ENCODE assay signal across 9 mouse cellular contexts in the genomic region with DNA sequence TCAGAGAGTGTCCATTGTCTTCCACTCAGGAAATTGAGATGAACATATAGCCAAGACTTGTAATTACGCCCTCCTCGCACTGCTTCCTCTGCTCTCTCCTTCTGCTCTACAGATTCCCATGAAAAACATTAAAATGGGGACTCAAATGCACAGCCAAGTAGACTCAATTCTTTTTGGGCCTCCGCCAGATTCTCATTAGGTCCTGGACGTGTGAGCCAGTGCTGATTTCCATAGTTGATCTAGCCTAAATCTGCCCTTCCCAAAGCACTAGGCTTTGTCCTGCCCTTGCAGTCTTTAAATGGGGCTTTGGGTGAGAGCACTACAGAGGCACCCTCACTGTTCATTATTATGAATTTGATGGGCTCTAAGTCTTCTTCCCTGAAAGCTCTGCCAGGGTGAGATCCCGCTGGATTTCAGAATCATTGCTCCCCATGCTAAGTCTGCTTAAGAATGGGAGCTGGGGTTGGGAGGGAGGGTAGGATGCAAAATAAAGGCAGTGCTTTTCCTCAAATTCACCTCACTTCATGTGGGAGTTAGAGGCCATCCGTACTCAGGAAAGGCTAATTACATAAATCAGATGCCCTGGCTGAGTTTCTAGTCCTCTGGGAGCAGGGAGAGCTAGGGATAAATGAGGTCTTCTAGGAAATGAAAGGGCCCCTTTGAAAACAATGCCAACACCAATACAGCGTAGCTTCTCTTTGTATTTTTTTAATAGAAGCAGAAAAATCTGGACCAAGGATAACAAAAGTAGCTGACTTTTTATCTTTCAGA. TPM values are rescaled to one million over a fixed set of nuclear protein-coding genes. Genes with fewer than 3 reads are reported as not detected.
A peak's percentile ranks its signal among the peaks of the same experiment; 100 is the strongest.
DNase-seq lines count a peak whose midpoint lies in the region; ATAC-seq lines count a peak whose summit lies in the region.
"Had no signal": no experiment of that assay in that cellular context is flagged by ENCODE, and none has a peak within 500 bp of the region (broad histone marks: within the 10 kb centered on the region; RNA-seq: fewer than 3 reads in every experiment).

No protein-coding gene starts in this region.

- H3K27ac ChIP-seq in limb, embryonic 13.5 days = no peak overlapping the region
- H3K27ac ChIP-seq in limb, embryonic 10.5 days = no peak overlapping the region
- H3K27ac ChIP-seq in hindbrain, embryonic 12.5 days = peak overlapping the region; percentile 67
- peak overlapping the region; percentile 65 for H3K27ac ChIP-seq in midbrain, embryonic 16.5 days (ENCODE audit: low read length)

- H3K4me3 ChIP-seq in limb, embryonic 13.5 days = no peak overlapping the region
- no peak overlapping the region for H3K4me3 ChIP-seq in limb, embryonic 10.5 days
- no peak overlapping the region for H3K4me3 ChIP-seq in hindbrain, embryonic 12.5 days
- no peak overlapping the region for H3K4me3 ChIP-seq in midbrain, embryonic 16.5 days (ENCODE audit: low read depth, low read length)

- 0 out of 2 replicates have a peak, but pooled peaks have one; percentile 28 for ATAC-seq in limb, embryonic 13.5 days (ENCODE audit: low FRiP score, low read depth)
- ATAC-seq in hindbrain, embryonic 12.5 days (ENCODE audit: low FRiP score) = no peak; the same call in 1 of the 2 replicates
- ATAC-seq in midbrain, embryonic 16.5 days = no peak

- H3K9me3 ChIP-seq in limb, embryonic 13.5 days = no peaks in the 10 kb centered on the region
- no peaks in the 10 kb centered on the region for H3K9me3 ChIP-seq in limb, embryonic 10.5 days (replicated peaks)
- no peaks in the 10 kb centered on the region for H3K9me3 ChIP-seq in hindbrain, embryonic 12.5 days (replicated peaks)
- H3K9me3 ChIP-seq in midbrain, embryonic 16.5 days (replicated peaks; ENCODE audit: control insufficient read depth, low read length, poor library complexity, severe bottlenecking) = no peaks in the 10 kb centered on the region

- H3K27me3 ChIP-seq in limb, embryonic 13.5 days = no peaks in the 10 kb centered on the region
- H3K27me3 ChIP-seq in limb, embryonic 10.5 days (ENCODE audit: low read depth, poor library complexity, severe bottlenecking) = no peaks in the 10 kb centered on the region
- peaks cover 13% of the 10 kb centered on the region; the same call in 1 of the 2 replicates for H3K27me3 ChIP-seq in hindbrain, embryonic 12.5 days
- no peaks in the 10 kb centered on the region for H3K27me3 ChIP-seq in midbrain, embryonic 16.5 days (ENCODE audit: control insufficient read depth, insufficient read depth, low read depth, low read length)

- H3K9ac ChIP-seq in limb, embryonic 13.5 days = no peak overlapping the region
- no peak overlapping the region for H3K9ac ChIP-seq in hindbrain, embryonic 12.5 days
- H3K9ac ChIP-seq in midbrain, embryonic 16.5 days (ENCODE audit: low read depth, low read length) = no peak overlapping the region

- peaks cover 17% of the 10 kb centered on the region for H3K36me3 ChIP-seq in limb, embryonic 13.5 days
- H3K36me3 ChIP-seq in limb, embryonic 10.5 days = peaks cover 76% of the 10 kb centered on the region
- H3K36me3 ChIP-seq in hindbrain, embryonic 12.5 days = no peaks in the 10 kb centered on the region
- no peaks in the 10 kb centered on the region for H3K36me3 ChIP-seq in midbrain, embryonic 16.5 days (ENCODE audit: control insufficient read depth, insufficient read depth, low read length)

- DNase-seq in adrenal gland, postnatal 10 days = peak; percentile 28
- DNase-seq in adrenal gland, postnatal 4 days (ENCODE audit: low spot score in 2 of 2) = no peak
- DNase-seq in limb, embryonic 10.5 days (ENCODE audit: low spot score) = no peak
- no peak for DNase-seq in lung, postnatal 14 days
- DNase-seq in frontal cortex, postnatal 10 days (ENCODE audit: low spot score in 2 of 2) = no peak
- DNase-seq: cerebellum, adult 11-12 months had no signal

- H3K4me1 ChIP-seq in limb, embryonic 13.5 days = peaks cover 32% of the 10 kb centered on the region
- H3K4me1 ChIP-seq in limb, embryonic 10.5 days = peaks cover 35% of the 10 kb centered on the region
- peaks cover 44% of the 10 kb centered on the region for H3K4me1 ChIP-seq in hindbrain, embryonic 12.5 days
- peaks cover 39% of the 10 kb centered on the region for H3K4me1 ChIP-seq in midbrain, embryonic 16.5 days (ENCODE audit: control insufficient read depth, insufficient read depth, low read length)

- 57% methylated on average over 7 of the region's 7 CpGs for WGBS in limb, embryonic 13.5 days
- WGBS in limb, embryonic 10.5 days = 68% methylated on average over 7 of the region's 7 CpGs
- 41% methylated on average over 7 of the region's 7 CpGs for WGBS in hindbrain, embryonic 12.5 days
- 28% methylated on average over 7 of the region's 7 CpGs for WGBS in midbrain, embryonic 16.5 days

- H3K4me2 ChIP-seq in limb, embryonic 13.5 days (replicated peaks) = no peak overlapping the region
- no peak overlapping the region for H3K4me2 ChIP-seq in hindbrain, embryonic 12.5 days (replicated peaks)
- H3K4me2 ChIP-seq in midbrain, embryonic 16.5 days (ENCODE audit: low read length) = no peak overlapping the region

RNA-seq across cellular contexts. Expression of gene Ptn, which starts 32.3 kb away (rescaled TPM):
- 10 to 100 TPM; 59.9 to 65.6 TPM for total RNA-seq in adrenal gland, postnatal 10 days (2021)
- 100 to 1,000 TPM in 1 of 2 experiments, 10 to 100 TPM in 1; 99.9 to 148 TPM for total RNA-seq in adrenal gland, postnatal 4 days (2021)
- polyA plus RNA-seq in limb, embryonic 13.5 days (2015; fragmentation: Nextera tagmentation; extraction: Ambion mirVana) = 603 and 694 TPM in 2 replicates
- 587 and 597 TPM in 2 replicates for polyA plus RNA-seq in limb, embryonic 10.5 days (2016; fragmentation: Nextera tagmentation; extraction: Ambion mirVana)
- 500 and 546 TPM in 2 replicates for polyA plus RNA-seq in hindbrain, embryonic 12.5 days (2016; fragmentation: Nextera tagmentation; extraction: Ambion mirVana)
- 861 and 866 TPM in 2 replicates for polyA plus RNA-seq in midbrain, embryonic 16.5 days (2015; fragmentation: Nextera tagmentation; extraction: Ambion mirVana)

Comparison
In these comparisons a context has a peak if more than half of its experiments do, and no peak if none do; other contexts are left out.
1. H3K27ac ChIP-seq: peak in hindbrain, embryonic 12.5 days (single experiment) and midbrain, embryonic 16.5 days (single experiment); none in limb, embryonic 13.5 days (single experiment) and limb, embryonic 10.5 days (single experiment).